Mouse (Mus musculus) thymus, adult 2 months (tissue): ENCODE measurements at regions not wholly inside any gene's neighbourhood (a gene's known extent, or its start where the extent isn't known, plus 50 kb on each side); places are given as distances from the start of the nearest gene placed in this dataset.

ENCODE experiments used
- DNase-seq: peaks from one replicate; pipeline ENCODE4 v3.0.0; 2021
- H3K27ac ChIP-seq: fragments of 200-500 bp; 2 replicates; pipeline ENCODE4 v1.5.1; 2012; ENCODE audit warnings: low read length, control low read depth; ENCODE audit not compliant: control insufficient read depth, insufficient read depth
- H3K27me3 ChIP-seq: fragments of 200-500 bp; 2 replicates; pipeline ENCODE4 v1.6.1; 2012; ENCODE audit warnings: mild to moderate bottlenecking, low read length, moderate library complexity, mixed read lengths; ENCODE audit not compliant: control insufficient read depth, insufficient read depth
- H3K36me3 ChIP-seq: fragments of 200-500 bp; 2 replicates; pipeline ENCODE4 v1.6.1; 2012; ENCODE audit warnings: mild to moderate bottlenecking, low read length, moderate library complexity; ENCODE audit not compliant: control insufficient read depth, insufficient read depth
- H3K4me1 ChIP-seq: fragments of 200-500 bp; replicated peaks from 2 replicates; pipeline ENCODE4 v1.6.1; 2012; ENCODE audit warnings: low read length; ENCODE audit not compliant: control insufficient read depth, insufficient read depth
- H3K4me3 ChIP-seq: fragments of 200-500 bp; 2 replicates; pipeline ENCODE4 v1.5.1; 2012; ENCODE audit warnings: mild to moderate bottlenecking, low read length, control low read depth, moderate library complexity; ENCODE audit not compliant: control insufficient read depth, insufficient read depth
- CTCF ChIP-seq: fragments of 200-500 bp; IDR thresholded peaks from 2 replicates; pipeline ENCODE4 v1.5.1; 2012; ENCODE audit warnings: mild to moderate bottlenecking, control low read depth, low read length, moderate library complexity, borderline replicate concordance; ENCODE audit not compliant: control insufficient read depth, poor library complexity, insufficient read depth; ENCODE audit errors: extremely low read depth
- POLR2A ChIP-seq: fragments of 200-500 bp; IDR thresholded peaks from 2 replicates; pipeline ENCODE4 v1.6.1; 2012; ENCODE audit warnings: mild to moderate bottlenecking, low read length, control low read depth, moderate library complexity; ENCODE audit not compliant: control insufficient read depth, poor library complexity, insufficient read depth; ENCODE audit errors: extremely low read depth
- WGBS: fragments of 180-500 bp; shearing (Covaris S2); methylation state at CpG from one replicate; pipeline ENCODE4 v1.1.7; 2018; 5-methylcytosine and 5-hydroxymethylcytosine counted together

DNA sequence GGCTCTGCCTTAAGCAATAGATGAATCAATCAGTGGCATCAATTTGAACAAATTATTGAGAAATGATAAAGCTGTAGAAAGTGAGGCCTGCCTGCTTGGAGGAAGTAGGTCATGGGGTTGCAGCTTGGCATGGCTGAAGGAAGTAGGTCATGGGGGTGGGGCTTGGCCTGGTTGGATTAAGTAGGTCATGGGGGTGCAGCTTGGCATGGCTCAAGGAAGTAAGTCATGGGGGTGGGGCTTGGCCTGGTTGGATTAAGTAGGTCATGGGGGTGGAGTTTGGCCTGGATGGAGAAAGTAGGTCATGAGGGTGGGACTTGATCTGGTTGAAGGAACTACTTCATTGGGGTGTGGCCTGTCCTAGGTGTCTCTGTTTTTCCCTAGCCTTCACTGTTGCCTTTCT, 106.8 kb upstream of the Dap start:
- Histone ChIP-seq H3K36me3 (no peaks in the 10 kb centered on the region), H3K4me1 (no peaks in the 10 kb centered on the region), H3K27ac (no peak overlapping the region), H3K27me3 (no peaks in the 10 kb centered on the region), H3K4me3 (no peak overlapping the region)
- TF ChIP-seq POLR2A, result no peak
- TF ChIP-seq CTCF, result no peak
- DNase-seq, result peak; percentile 17

DNA sequence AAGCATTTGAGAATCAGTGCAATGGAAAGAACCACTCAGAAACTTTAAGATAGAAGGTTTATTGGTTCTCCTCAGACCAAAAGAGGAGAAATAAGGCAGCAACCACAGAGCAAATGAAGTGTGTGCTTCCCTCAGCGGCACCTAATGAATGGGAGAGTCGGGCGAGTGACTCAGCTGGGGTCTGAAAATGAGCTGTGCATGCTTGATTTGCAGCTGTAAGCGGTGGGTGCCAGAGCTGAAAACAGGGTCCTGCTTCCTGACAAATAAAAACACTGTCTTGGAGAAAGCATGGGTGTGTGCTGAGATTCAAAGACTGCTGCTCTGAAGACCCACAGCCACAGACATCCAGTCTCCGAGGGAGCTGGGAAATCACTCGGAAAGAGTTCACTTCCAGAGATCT, 104.0 kb upstream of the Dap start:
- no peak overlapping the region for H3K27ac ChIP-seq
- H3K4me3 ChIP-seq, result no peak overlapping the region
- WGBS, result 80% methylated on average over 6 of the region's 6 CpGs
- H3K27me3 ChIP-seq, result no peaks in the 10 kb centered on the region
- H3K4me1 ChIP-seq, result no peaks in the 10 kb centered on the region
- H3K36me3 ChIP-seq, result no peaks in the 10 kb centered on the region
- TF ChIP-seq POLR2A (no peak), CTCF (no peak)
- no peak for DNase-seq

DNA sequence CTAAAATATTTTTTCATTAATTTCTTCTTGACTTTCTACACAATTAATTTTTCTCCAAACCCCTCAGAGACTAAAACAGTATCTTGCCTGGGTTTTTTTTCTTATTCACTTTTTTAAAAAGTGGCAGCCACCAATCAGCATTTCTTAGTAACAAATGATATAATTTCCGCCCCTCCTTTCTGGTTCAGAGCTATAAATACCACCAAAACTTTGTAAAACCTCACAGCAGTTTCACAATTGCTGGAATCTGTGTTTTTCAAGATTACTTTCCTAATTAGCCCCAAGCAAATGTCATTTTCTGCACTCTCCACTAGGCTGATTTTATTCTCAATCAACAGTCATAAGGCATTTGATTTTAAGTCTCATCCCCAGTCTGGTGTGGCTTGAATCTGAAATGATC, 98.3 kb upstream of the Dap start:
- WGBS, result 85% methylated on average over 1 of the region's 1 CpGs
- Histone ChIP-seq H3K27ac (no peak overlapping the region), H3K4me1 (no peaks in the 10 kb centered on the region), H3K27me3 (no peaks in the 10 kb centered on the region), H3K36me3 (no peaks in the 10 kb centered on the region), H3K4me3 (no peak overlapping the region)
- no peak for DNase-seq
- no peak for TF ChIP-seq POLR2A
- TF ChIP-seq CTCF, result no peak

DNA sequence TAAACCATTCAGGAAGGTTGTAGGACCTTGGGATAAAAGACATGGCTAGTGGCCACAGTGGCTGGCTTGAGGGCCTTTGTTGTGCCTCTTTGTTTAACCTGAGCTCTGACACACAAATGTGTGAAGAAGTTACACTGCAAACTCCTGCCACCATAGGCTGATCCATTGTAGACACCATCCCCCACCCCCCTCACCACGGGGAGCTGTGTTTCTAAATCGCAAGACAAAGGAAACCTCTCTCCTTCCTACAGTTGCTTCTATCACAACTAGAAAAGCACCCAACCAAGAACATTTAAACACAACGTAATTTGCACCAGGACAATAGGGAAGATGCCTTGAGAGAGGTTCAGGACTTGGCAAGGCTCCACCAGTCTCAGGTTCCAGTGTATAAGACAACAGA, 97.1 kb upstream of the Dap start:
- H3K27me3 ChIP-seq, result no peaks in the 10 kb centered on the region
- WGBS, result 88% methylated on average over 3 of the region's 3 CpGs
- H3K4me3 ChIP-seq, result no peak overlapping the region
- H3K27ac ChIP-seq, result no peak overlapping the region
- no peak for TF ChIP-seq POLR2A
- no peak for TF ChIP-seq CTCF
- no peaks in the 10 kb centered on the region for H3K36me3 ChIP-seq
- no peak for DNase-seq
- H3K4me1 ChIP-seq, result no peaks in the 10 kb centered on the region

DNA sequence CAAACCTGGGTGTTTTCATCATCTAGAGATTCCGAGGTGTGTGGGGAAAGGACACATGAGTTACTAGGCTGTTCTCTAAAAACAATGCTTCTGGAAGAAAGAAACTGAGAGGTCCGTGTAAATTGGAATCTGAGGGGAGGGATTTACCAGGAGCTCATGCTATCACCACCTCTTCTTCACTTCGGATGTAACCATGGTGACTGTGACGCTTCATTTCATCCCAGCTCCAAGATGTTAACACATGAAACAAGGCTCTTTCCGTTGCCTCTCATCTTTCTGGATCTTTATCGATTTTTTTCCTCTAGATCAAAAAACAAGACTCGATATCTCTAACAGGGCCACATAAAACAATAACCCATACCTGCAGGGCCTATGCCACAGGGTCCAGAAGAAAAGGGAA, 89.2 kb upstream of the Dap start:
- WGBS, result 87% methylated on average over 7 of the region's 7 CpGs
- no peak for DNase-seq
- no peak overlapping the region for H3K27ac ChIP-seq
- no peaks in the 10 kb centered on the region for H3K36me3 ChIP-seq
- no peak overlapping the region for H3K4me3 ChIP-seq
- no peaks in the 10 kb centered on the region for H3K27me3 ChIP-seq
- H3K4me1 ChIP-seq, result no peaks in the 10 kb centered on the region
- TF ChIP-seq POLR2A (no peak), CTCF (no peak)

DNA sequence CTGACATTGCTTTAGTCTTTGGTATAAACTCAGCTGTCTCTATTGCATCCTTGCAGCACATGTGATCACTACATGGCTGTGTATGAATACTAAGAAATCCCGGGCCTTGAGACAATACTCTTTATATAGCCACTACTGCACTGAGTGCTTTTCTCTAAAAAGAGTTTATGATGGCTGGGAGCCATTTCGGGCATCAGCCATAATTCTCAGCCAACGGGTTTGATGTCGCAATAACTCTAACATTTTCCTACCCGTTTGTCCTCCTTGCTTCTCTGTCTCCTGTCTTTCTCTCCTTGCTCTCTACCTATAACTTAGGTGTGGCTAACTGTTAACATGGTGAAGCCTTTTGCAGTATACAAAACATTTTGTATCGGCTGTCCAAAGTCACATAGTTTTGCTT, 85.5 kb upstream of the Dap start:
- DNase-seq, result no peak
- H3K27ac ChIP-seq, result no peak overlapping the region
- WGBS, result 96% methylated on average over 6 of the region's 6 CpGs
- no peaks in the 10 kb centered on the region for H3K4me1 ChIP-seq
- no peaks in the 10 kb centered on the region for H3K27me3 ChIP-seq
- no peaks in the 10 kb centered on the region for H3K36me3 ChIP-seq
- TF ChIP-seq CTCF (no peak), POLR2A (no peak)
- no peak overlapping the region for H3K4me3 ChIP-seq

DNA sequence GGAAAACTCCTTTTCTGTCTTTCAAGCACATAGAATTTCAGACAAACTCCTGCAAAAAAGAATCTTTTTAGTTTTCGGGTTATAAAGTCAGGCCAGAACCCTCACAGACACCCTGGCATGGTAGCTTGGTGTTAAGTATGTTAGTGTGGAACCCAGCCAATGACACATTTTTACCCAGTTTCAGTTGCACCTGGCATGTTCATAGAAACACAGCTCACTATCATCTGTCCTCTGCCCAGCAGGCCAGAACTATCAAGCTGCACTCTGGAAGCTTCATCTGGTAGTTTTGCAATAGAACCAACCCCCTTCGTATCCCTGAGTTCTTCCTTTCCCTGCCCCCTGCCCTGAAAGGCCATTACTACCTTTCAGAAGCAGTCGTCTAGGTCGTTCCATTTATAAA, 82.4 kb upstream of the Dap start:
- Histone ChIP-seq H3K27ac (no peak overlapping the region), H3K27me3 (no peaks in the 10 kb centered on the region), H3K4me3 (no peak overlapping the region), H3K4me1 (no peaks in the 10 kb centered on the region), H3K36me3 (no peaks in the 10 kb centered on the region)
- DNase-seq, result no peak
- 87% methylated on average over 4 of the region's 4 CpGs for WGBS
- TF ChIP-seq CTCF, result no peak
- no peak for TF ChIP-seq POLR2A
